Mouse (Mus musculus): Measurements from ENCODE around the gene Tulp2. TPM values are rescaled to one million over a fixed set of nuclear protein-coding genes. Genes with fewer than 3 reads are reported as not detected.

The Tulp2 gene
- polyA plus RNA-seq, 1 experiment from 2014 or later: 2.3 TPM

DNA sequence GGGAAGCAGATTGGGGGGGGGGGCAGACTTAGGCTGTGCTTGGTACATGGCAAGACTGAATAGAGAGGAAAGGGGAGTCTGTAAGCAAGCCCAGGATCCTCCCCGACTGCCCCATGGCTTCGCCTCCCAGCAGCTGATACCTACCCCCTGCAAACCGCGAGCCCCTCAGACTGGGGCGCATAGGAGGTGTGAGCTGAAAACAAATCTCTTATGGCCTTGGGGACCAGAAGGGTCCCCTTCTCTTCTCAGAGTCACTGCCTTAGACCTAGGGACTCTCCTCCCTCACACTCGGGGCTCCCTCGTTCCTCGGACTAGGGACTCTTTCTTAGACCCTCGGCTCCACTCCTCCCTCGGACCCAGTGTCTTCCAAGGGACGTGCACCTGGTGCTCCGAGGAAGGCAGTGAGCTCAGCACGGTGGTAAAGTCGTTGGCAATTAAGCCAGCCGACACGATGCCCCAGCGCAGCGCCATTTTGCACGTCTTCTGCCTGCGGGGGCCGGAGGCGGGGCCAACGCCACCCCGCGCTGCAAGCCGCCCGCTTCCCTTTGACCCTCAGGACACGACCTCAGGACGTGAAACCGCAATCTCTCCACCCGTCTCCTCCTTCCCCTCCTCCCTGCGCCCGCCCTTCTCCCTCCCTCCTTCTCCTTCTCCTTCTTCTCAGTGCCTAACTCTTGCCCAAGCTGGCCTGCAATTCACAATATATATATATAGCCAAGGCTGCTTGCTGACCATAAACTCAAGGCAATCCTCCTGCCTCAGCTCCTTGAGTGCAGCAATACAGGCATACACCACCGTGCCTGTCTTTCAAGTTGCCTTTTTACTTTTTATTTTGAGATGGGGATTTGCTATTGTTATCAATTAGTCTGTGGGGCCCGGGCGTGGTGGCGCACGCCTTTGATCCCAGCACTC lies 6.9 kb downstream of the Tulp2 start, which contains the start of gene Dhdh:
Gene Dhdh, minus strand, starts transcription at position 513 of the 912 bp plus-strand sequence.
- Histone ChIP-seq H3K36me3 (ENCODE audit: control insufficient read depth, insufficient read depth, low read length) (peaks cover 13% of the 10 kb centered on the region), H3K4me2 (ENCODE audit: low read length) (peak within 1 kb of the TSS; percentile 57), H3K27me3 (replicated peaks; ENCODE audit: control insufficient read depth, insufficient read depth, low read length) (no peaks in the 10 kb centered on the region), H3K9me3 (ENCODE audit: control insufficient read depth, low read length) (no peaks in the 10 kb centered on the region), H3K9ac (ENCODE audit: low read length) (peak within 1 kb of the TSS; percentile 58), H3K27ac (ENCODE audit: low read depth) (peak within 1 kb of the TSS; percentile 49), H3K4me3 (ENCODE audit: low read depth, low read length) (peak within 1 kb of the TSS; percentile 47), H3K4me1 (replicated peaks; ENCODE audit: control insufficient read depth, insufficient read depth, low read length) (peaks cover 15% of the 10 kb centered on the region)
- 10% methylated on average over 38 of the region's 38 CpGs for WGBS
- DNase-seq (ENCODE audit: low spot score) (peak; percentile 71), ATAC-seq (replicated peaks; ENCODE audit: low FRiP score, low TSS enrichment, low read depth) (peak; percentile 58)

DNA sequence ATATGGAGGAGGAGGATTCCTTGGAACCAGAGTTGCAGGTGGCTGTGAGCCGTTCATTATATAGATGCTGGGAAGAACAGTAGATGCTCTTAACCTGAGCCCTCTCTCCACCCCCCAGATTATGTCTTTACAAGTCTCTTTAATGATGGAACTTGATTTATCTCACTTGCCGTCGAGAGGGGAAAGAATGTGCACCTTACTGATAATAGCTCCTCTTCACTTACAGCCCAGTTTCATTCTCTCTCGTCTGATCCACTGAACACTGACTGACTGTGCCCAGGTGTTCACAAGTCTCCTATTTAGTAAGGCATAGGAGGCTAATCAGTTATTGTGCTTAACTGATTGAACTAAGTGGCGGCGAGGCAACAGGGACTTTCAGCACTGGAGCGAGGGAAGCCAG lies 7.9 kb downstream of the Tulp2 start:
- H3K36me3 ChIP-seq (ENCODE audit: control insufficient read depth, insufficient read depth, low read length): peaks cover 23% of the 10 kb centered on the region
- no peak overlapping the region for H3K9ac ChIP-seq (ENCODE audit: low read length)
- peaks cover 15% of the 10 kb centered on the region for H3K4me1 ChIP-seq (replicated peaks; ENCODE audit: control insufficient read depth, insufficient read depth, low read length)
- no peaks in the 10 kb centered on the region for H3K9me3 ChIP-seq (ENCODE audit: control insufficient read depth, low read length)
- no peak overlapping the region for H3K4me3 ChIP-seq (ENCODE audit: low read depth, low read length)
- H3K4me2 ChIP-seq (ENCODE audit: low read length): no peak overlapping the region
- H3K27ac ChIP-seq (ENCODE audit: low read depth): no peak overlapping the region
- ATAC-seq (replicated peaks; ENCODE audit: low FRiP score, low TSS enrichment, low read depth): no peak
- no peak for DNase-seq (ENCODE audit: low spot score)
- WGBS: 76% methylated on average over 7 of the region's 7 CpGs
- H3K27me3 ChIP-seq (replicated peaks; ENCODE audit: control insufficient read depth, insufficient read depth, low read length): no peaks in the 10 kb centered on the region

DNA sequence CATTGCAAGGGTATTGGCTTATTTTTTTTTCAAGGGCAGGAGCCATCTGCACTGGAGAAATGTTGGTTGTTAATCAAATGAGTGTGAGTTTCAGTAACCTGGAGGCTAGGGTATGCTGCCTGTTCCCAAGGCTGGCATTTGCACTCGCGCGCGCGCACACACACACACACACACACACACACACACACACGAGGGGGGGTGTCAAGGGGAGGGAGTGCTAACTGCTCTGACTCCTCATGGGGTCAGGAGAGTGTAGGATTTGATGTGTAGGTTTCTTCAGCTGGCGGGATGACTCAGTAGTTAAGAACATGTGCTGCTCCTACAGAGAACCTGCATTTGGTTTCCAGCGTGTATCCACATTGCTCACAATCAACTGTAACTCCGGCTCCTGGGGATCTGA lies 9.1 kb downstream of the Tulp2 start:
- Histone ChIP-seq H3K36me3 (ENCODE audit: control insufficient read depth, insufficient read depth, low read length) (peaks cover 35% of the 10 kb centered on the region), H3K4me3 (ENCODE audit: low read depth, low read length) (no peak overlapping the region), H3K4me2 (ENCODE audit: low read length) (0 out of 2 replicates have a peak overlapping the region, but pooled peaks have one; percentile 6), H3K9me3 (ENCODE audit: control insufficient read depth, low read length) (no peaks in the 10 kb centered on the region), H3K27ac (ENCODE audit: low read depth) (peak overlapping the region; percentile 27; the same call in 1 of the 2 replicates), H3K9ac (ENCODE audit: low read length) (no peak overlapping the region), H3K4me1 (replicated peaks; ENCODE audit: control insufficient read depth, insufficient read depth, low read length) (peaks cover 15% of the 10 kb centered on the region), H3K27me3 (replicated peaks; ENCODE audit: control insufficient read depth, insufficient read depth, low read length) (no peaks in the 10 kb centered on the region)
- 19% methylated on average over 9 of the region's 9 CpGs for WGBS
- no peak for ATAC-seq (replicated peaks; ENCODE audit: low FRiP score, low TSS enrichment, low read depth)
- DNase-seq (ENCODE audit: low spot score): no peak

- H3K9ac ChIP-seq (ENCODE audit: low read length): no peak overlapping the region
- peaks cover 15% of the 10 kb centered on the region for H3K4me1 ChIP-seq (replicated peaks; ENCODE audit: control insufficient read depth, insufficient read depth, low read length)
- H3K9me3 ChIP-seq (ENCODE audit: control insufficient read depth, low read length): no peaks in the 10 kb centered on the region
- H3K36me3 ChIP-seq (ENCODE audit: control insufficient read depth, insufficient read depth, low read length): peaks cover 40% of the 10 kb centered on the region
- 0 out of 2 replicates have a peak overlapping the region, but pooled peaks have one; percentile 6 for H3K4me2 ChIP-seq (ENCODE audit: low read length)
- H3K4me3 ChIP-seq (ENCODE audit: low read depth, low read length): no peak overlapping the region
- no peaks in the 10 kb centered on the region for H3K27me3 ChIP-seq (replicated peaks; ENCODE audit: control insufficient read depth, insufficient read depth, low read length)
- DNase-seq (ENCODE audit: low spot score): no peak
- peak overlapping the region; percentile 27; the same call in 1 of the 2 replicates for H3K27ac ChIP-seq (ENCODE audit: low read depth)
- no peak for ATAC-seq (replicated peaks; ENCODE audit: low FRiP score, low TSS enrichment, low read depth)
- 24% methylated on average over 3 of the region's 3 CpGs for WGBS
These were observed 9.6 kb downstream of the Tulp2 start for GRCm38 (mm10) chr7:45491264-45491663.

DNA sequence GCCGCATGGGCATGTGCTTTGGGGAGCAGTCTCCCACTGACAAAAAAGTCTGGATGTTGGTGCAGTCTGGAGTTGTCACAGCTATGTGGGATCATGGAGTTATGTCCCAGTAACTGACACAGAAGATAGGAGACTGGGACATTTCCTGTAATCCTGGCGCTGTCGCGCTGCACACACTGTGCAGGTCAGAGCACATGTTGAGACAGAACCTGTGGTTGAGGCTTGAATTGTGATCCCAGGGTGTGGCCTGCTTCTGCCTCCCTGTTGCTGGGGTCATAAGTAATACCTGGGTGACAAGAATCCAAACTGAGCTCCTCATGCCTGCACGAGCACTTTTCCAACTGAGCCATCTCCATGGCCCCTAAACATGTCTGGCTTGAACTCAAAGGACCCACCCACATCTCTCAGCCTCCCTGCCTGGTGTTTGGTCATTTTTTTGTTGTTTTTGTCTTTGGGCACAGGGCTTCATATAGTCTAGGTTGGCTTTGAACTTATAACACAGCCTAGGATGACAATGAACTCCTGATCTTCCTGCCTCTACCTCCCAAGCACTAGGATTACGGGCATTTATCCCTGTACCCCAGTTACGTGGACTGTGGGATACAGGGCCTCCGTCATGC lies 10.7 kb downstream of the Tulp2 start:
- no peak overlapping the region for H3K4me3 ChIP-seq (ENCODE audit: low read depth, low read length)
- H3K9ac ChIP-seq (ENCODE audit: low read length): no peak overlapping the region
- H3K27me3 ChIP-seq (replicated peaks; ENCODE audit: control insufficient read depth, insufficient read depth, low read length): no peaks in the 10 kb centered on the region
- H3K4me2 ChIP-seq (ENCODE audit: low read length): no peak overlapping the region
- WGBS: 93% methylated on average over 8 of the region's 8 CpGs
- peaks cover 15% of the 10 kb centered on the region for H3K4me1 ChIP-seq (replicated peaks; ENCODE audit: control insufficient read depth, insufficient read depth, low read length)
- H3K9me3 ChIP-seq (ENCODE audit: control insufficient read depth, low read length): no peaks in the 10 kb centered on the region
- DNase-seq (ENCODE audit: low spot score) (no peak), ATAC-seq (replicated peaks; ENCODE audit: low FRiP score, low TSS enrichment, low read depth) (no peak)
- peaks cover 51% of the 10 kb centered on the region for H3K36me3 ChIP-seq (ENCODE audit: control insufficient read depth, insufficient read depth, low read length)
- H3K27ac ChIP-seq (ENCODE audit: low read depth): no peak overlapping the region

- ATAC-seq (replicated peaks; ENCODE audit: low FRiP score, low TSS enrichment, low read depth): no peak
These were observed 11.3 kb downstream of the Tulp2 start for GRCm38 (mm10) chr7:45492951-45493350.

GRCm38 (mm10) chr7:45494548-45494947 lies 12.9 kb downstream of the Tulp2 start:
- Histone ChIP-seq H3K4me2 (ENCODE audit: low read length) (no peak overlapping the region), H3K4me3 (ENCODE audit: low read depth, low read length) (no peak overlapping the region), H3K9ac (ENCODE audit: low read length) (no peak overlapping the region), H3K4me1 (replicated peaks; ENCODE audit: control insufficient read depth, insufficient read depth, low read length) (peaks cover 8% of the 10 kb centered on the region), H3K27ac (ENCODE audit: low read depth) (no peak overlapping the region), H3K27me3 (replicated peaks; ENCODE audit: control insufficient read depth, insufficient read depth, low read length) (no peaks in the 10 kb centered on the region), H3K36me3 (ENCODE audit: control insufficient read depth, insufficient read depth, low read length) (peaks cover 73% of the 10 kb centered on the region), H3K9me3 (ENCODE audit: control insufficient read depth, low read length) (no peaks in the 10 kb centered on the region)
- WGBS: 87% methylated on average over 9 of the region's 9 CpGs
- no peak for ATAC-seq (replicated peaks; ENCODE audit: low FRiP score, low TSS enrichment, low read depth)
- DNase-seq (ENCODE audit: low spot score): no peak

More at GRCm38 (mm10) chr7:45492951-45493350, 11.3 kb downstream of the Tulp2 start:
- Histone ChIP-seq H3K36me3 (ENCODE audit: control insufficient read depth, insufficient read depth, low read length) (peaks cover 57% of the 10 kb centered on the region), H3K4me2 (ENCODE audit: low read length) (no peak overlapping the region), H3K27me3 (replicated peaks; ENCODE audit: control insufficient read depth, insufficient read depth, low read length) (no peaks in the 10 kb centered on the region), H3K4me1 (replicated peaks; ENCODE audit: control insufficient read depth, insufficient read depth, low read length) (peaks cover 12% of the 10 kb centered on the region), H3K27ac (ENCODE audit: low read depth) (no peak overlapping the region), H3K9me3 (ENCODE audit: control insufficient read depth, low read length) (no peaks in the 10 kb centered on the region), H3K4me3 (ENCODE audit: low read depth, low read length) (no peak overlapping the region), H3K9ac (ENCODE audit: low read length) (no peak overlapping the region)
- no peak for DNase-seq (ENCODE audit: low spot score)
- WGBS: 91% methylated on average over 5 of the region's 5 CpGs

- Histone ChIP-seq H3K9me3 (ENCODE audit: control insufficient read depth, low read length) (no peaks in the 10 kb centered on the region), H3K4me1 (replicated peaks; ENCODE audit: control insufficient read depth, insufficient read depth, low read length) (no peaks in the 10 kb centered on the region), H3K4me2 (ENCODE audit: low read length) (no peak overlapping the region), H3K36me3 (ENCODE audit: control insufficient read depth, insufficient read depth, low read length) (peaks cover 79% of the 10 kb centered on the region), H3K27ac (ENCODE audit: low read depth) (no peak overlapping the region), H3K4me3 (ENCODE audit: low read depth, low read length) (no peak overlapping the region), H3K9ac (ENCODE audit: low read length) (no peak overlapping the region), H3K27me3 (replicated peaks; ENCODE audit: control insufficient read depth, insufficient read depth, low read length) (no peaks in the 10 kb centered on the region)
- ATAC-seq (replicated peaks; ENCODE audit: low FRiP score, low TSS enrichment, low read depth) (no peak), DNase-seq (ENCODE audit: low spot score) (no peak)
- 97% methylated on average over 6 of the region's 6 CpGs for WGBS
These were observed 16.8 kb downstream of the Tulp2 start for GRCm38 (mm10) chr7:45498427-45498826.
